Mouse (Mus musculus) MEL (cell line): Measurements from ENCODE around the gene Aldh1a1. TPM values are rescaled to one million over a fixed set of nuclear protein-coding genes. Genes with fewer than 3 reads are reported as not detected.

ENCODE experiments used
- DNase-seq: peaks from one replicate; pipeline ENCODE4 v3.0.0; 2011; ENCODE audit warnings: low read depth, low spot score
- H3K27ac ChIP-seq: 2 replicates; pipeline ENCODE4 v1.5.1; 2012; ENCODE audit warnings: low read depth, mild to moderate bottlenecking, control low read depth, low read length, moderate library complexity; ENCODE audit not compliant: control insufficient read depth
- H3K27me3 ChIP-seq, 2 experiments: fragments of 150-350 bp in 1 of 2; sonication (generic) in 1 of 2; 2 replicates each; pipeline ENCODE4 v1.6.1; 2012; ENCODE audit warnings: low read length in 2 of 2, mild to moderate bottlenecking in 2 of 2, improper control_type of control experiment in 1 of 2, moderate library complexity in 1 of 2; ENCODE audit not compliant: insufficient read depth in 2 of 2, control insufficient read depth in 1 of 2
- H3K36me3 ChIP-seq, 2 experiments: 2 replicates each; pipeline ENCODE4 v1.6.1; 2012 to 2014; ENCODE audit warnings: low read length in 2 of 2, improper control_type of control experiment in 1 of 2, inconsistent platforms in 1 of 2, mild to moderate bottlenecking in 1 of 2; ENCODE audit not compliant: insufficient read depth in 2 of 2, control insufficient read depth in 1 of 2
- H3K4me1 ChIP-seq, 2 experiments: fragments of 150-350 bp in 1 of 2; sonication (generic) in 1 of 2; 2 replicates each; pipeline ENCODE4 v1.6.1; 2012; ENCODE audit warnings: low read length in 2 of 2, improper control_type of control experiment in 1 of 2, mild to moderate bottlenecking in 1 of 2; ENCODE audit not compliant: insufficient read depth in 2 of 2, control insufficient read depth in 1 of 2
- H3K4me3 ChIP-seq, 2 experiments: fragments of 150-350 bp in 1 of 2; sonication (generic) in 1 of 2; 2 replicates each; pipeline ENCODE4 v1.5.1; 2012; ENCODE audit warnings: low read depth in 2 of 2, low read length in 2 of 2, mild to moderate bottlenecking in 2 of 2, moderate library complexity in 2 of 2, control low read depth in 1 of 2, improper control_type of control experiment in 1 of 2; ENCODE audit not compliant: control insufficient read depth in 1 of 2, insufficient read depth in 1 of 2
- H3K79me2 ChIP-seq: 2 replicates; pipeline ENCODE4 v1.6.1; 2012; ENCODE audit warnings: mild to moderate bottlenecking, low read length, moderate library complexity; ENCODE audit not compliant: control insufficient read depth, poor library complexity, insufficient read depth
- H3K9ac ChIP-seq: 2 replicates; pipeline ENCODE4 v1.6.1; 2012; ENCODE audit warnings: low read depth, mild to moderate bottlenecking, control low read depth, low read length, moderate library complexity; ENCODE audit not compliant: control insufficient read depth, poor library complexity, severe bottlenecking
- H3K9me3 ChIP-seq: fragments of 150-350 bp; sonication (generic); replicated peaks from 2 replicates; pipeline ENCODE4 v1.6.1; 2012; ENCODE audit warnings: mild to moderate bottlenecking, low read length, improper control_type of control experiment, moderate library complexity; ENCODE audit not compliant: insufficient read depth
- BHLHE40 ChIP-seq: IDR thresholded peaks from 2 replicates; pipeline ENCODE4 v1.6.1; 2012; ENCODE audit warnings: low read depth, mild to moderate bottlenecking, inconsistent platforms, low read length, improper control_type of control experiment, borderline replicate concordance
- ELF1 ChIP-seq: IDR thresholded peaks from 2 replicates; pipeline ENCODE4 v1.6.1; 2014; ENCODE audit warnings: low read depth, mild to moderate bottlenecking, inconsistent platforms, low read length, improper control_type of control experiment, moderate library complexity
- GATA1 ChIP-seq: IDR thresholded peaks from 2 replicates; pipeline ENCODE4 v1.6.1; 2011; ENCODE audit warnings: low read depth, low read length, improper control_type of control experiment
- KAT2A ChIP-seq: conservative IDR thresholded peaks from 2 replicates; pipeline ENCODE4 v1.6.1; 2012; ENCODE audit warnings: low read depth, low read length, improper control_type of control experiment, inconsistent platforms
- MAFK ChIP-seq: IDR thresholded peaks from 2 replicates; pipeline ENCODE4 v1.6.1; 2011; ENCODE audit warnings: low read depth, mild to moderate bottlenecking, low read length, improper control_type of control experiment, borderline replicate concordance
- MAZ ChIP-seq: IDR thresholded peaks from 2 replicates; pipeline ENCODE4 v1.6.1; 2012; ENCODE audit warnings: low read depth, mild to moderate bottlenecking, inconsistent platforms, low read length, improper control_type of control experiment
- MYC ChIP-seq: IDR thresholded peaks from 2 replicates; pipeline ENCODE4 v1.6.1; 2011; ENCODE audit warnings: low read depth, mild to moderate bottlenecking, low read length, improper control_type of control experiment, moderate library complexity
- NRF1 ChIP-seq: IDR thresholded peaks from 2 replicates; pipeline ENCODE4 v1.6.1; 2014; ENCODE audit warnings: low read depth, mild to moderate bottlenecking, inconsistent platforms, low read length, improper control_type of control experiment, moderate library complexity; ENCODE audit not compliant: poor library complexity, insufficient read depth, severe bottlenecking
- POLR2AphosphoS2 ChIP-seq: IDR thresholded peaks from 2 replicates; pipeline ENCODE4 v1.6.1; 2011; ENCODE audit warnings: low read length, improper control_type of control experiment
- POLR2AphosphoS5 ChIP-seq: IDR thresholded peaks from 2 replicates; pipeline ENCODE4 v1.6.1; 2012; ENCODE audit warnings: low read depth, borderline replicate concordance, mild to moderate bottlenecking, inconsistent platforms, low read length, moderate library complexity, mixed read lengths
- RCOR1 ChIP-seq: IDR thresholded peaks from 2 replicates; pipeline ENCODE4 v1.6.1; 2012; ENCODE audit warnings: low read depth, mild to moderate bottlenecking, inconsistent platforms, low read length, improper control_type of control experiment
- TAL1 ChIP-seq: IDR thresholded peaks from 2 replicates; pipeline ENCODE4 v1.6.1; 2012; ENCODE audit warnings: mild to moderate bottlenecking, inconsistent platforms, low read length, moderate library complexity, mixed read lengths
- UBTF ChIP-seq: IDR thresholded peaks from 2 replicates; pipeline ENCODE4 v1.6.1; 2012; ENCODE audit warnings: low read depth, mild to moderate bottlenecking, inconsistent platforms, low read length, improper control_type of control experiment, moderate library complexity, borderline replicate concordance; ENCODE audit not compliant: insufficient read depth
- USF1 ChIP-seq: IDR thresholded peaks from 2 replicates; pipeline ENCODE4 v1.6.1; 2014; ENCODE audit warnings: low read depth, mild to moderate bottlenecking, inconsistent platforms, low read length, improper control_type of control experiment, moderate library complexity
- USF2 ChIP-seq, 2 experiments: IDR thresholded peaks; 2 replicates each; pipeline ENCODE4 v1.6.1; 2011 to 2012; ENCODE audit warnings: improper control_type of control experiment in 2 of 2, low read length in 2 of 2, borderline replicate concordance in 1 of 2, inconsistent platforms in 1 of 2, low read depth in 1 of 2, mild to moderate bottlenecking in 1 of 2; ENCODE audit not compliant: insufficient read depth in 1 of 2
- ZKSCAN1 ChIP-seq: IDR thresholded peaks from 2 replicates; pipeline ENCODE4 v1.6.1; 2012; ENCODE audit warnings: low read depth, mild to moderate bottlenecking, inconsistent platforms, low read length, improper control_type of control experiment, moderate library complexity
- ZMIZ1 ChIP-seq: IDR thresholded peaks from 2 replicates; pipeline ENCODE4 v1.6.1; 2012; ENCODE audit warnings: low read depth, mild to moderate bottlenecking, inconsistent platforms, low read length, improper control_type of control experiment, moderate library complexity
- polyA plus RNA-seq, 2 experiments: library from polyadenylated mRNA; stranded (reverse) in 1 of 2; unstranded in 1 of 2; fragments of >175 nt in 1 of 2; fragments of >200 nt in 1 of 2; gene quantifications; 2 replicates each; pipeline versions ENCODE4 v1.2.1 to v1.2.4; 2012; ENCODE audit warnings: low replicate concordance in 2 of 2, low read depth in 1 of 2; ENCODE audit not compliant: insufficient read length in 2 of 2, insufficient read depth in 1 of 2, missing spikeins in 1 of 2
- total RNA-seq: library from RNA; depleted of rRNA; stranded (reverse); fragments of 300-350 nt; gene quantifications from 2 replicates; pipeline ENCODE4 v1.2.3, GENCODE M21; 2012

Aldh1a1 gene
- total and polyA plus RNA-seq, 3 experiments, result 2.3 to 10.3 TPM; not detected in 1

DNA sequence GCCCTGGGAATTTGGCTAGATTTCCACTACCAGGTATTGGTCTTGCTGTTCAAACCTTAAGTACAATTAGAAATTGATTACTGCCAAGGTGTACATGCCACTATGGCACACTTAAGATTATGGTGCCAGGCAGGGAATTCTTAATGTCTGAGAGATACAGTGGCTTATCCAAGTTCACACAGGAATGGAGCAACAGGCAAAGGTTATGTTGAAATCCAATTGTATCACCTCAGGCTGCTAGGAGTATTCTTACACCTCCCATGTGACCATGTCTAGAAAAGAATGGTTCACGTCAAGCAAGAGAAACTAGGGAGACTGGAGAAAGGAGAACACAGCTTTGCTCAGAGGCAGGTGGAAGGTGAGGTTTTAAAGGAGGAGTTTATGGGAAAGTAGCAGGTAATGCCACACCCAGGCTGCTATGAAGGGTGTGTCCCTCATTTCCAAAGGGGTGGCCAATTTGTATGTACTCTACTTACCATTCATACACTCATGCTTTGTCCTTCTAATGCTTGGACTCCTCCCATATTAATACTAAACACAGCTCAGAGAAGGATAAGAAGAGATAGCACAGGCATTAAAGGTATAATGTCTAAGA is 160.7 kb downstream of the Aldh1a1 start:
- no peaks in the 10 kb centered on the region for H3K79me2 ChIP-seq
- no peak for DNase-seq
- TF ChIP-seq NRF1, result no peak

DNA sequence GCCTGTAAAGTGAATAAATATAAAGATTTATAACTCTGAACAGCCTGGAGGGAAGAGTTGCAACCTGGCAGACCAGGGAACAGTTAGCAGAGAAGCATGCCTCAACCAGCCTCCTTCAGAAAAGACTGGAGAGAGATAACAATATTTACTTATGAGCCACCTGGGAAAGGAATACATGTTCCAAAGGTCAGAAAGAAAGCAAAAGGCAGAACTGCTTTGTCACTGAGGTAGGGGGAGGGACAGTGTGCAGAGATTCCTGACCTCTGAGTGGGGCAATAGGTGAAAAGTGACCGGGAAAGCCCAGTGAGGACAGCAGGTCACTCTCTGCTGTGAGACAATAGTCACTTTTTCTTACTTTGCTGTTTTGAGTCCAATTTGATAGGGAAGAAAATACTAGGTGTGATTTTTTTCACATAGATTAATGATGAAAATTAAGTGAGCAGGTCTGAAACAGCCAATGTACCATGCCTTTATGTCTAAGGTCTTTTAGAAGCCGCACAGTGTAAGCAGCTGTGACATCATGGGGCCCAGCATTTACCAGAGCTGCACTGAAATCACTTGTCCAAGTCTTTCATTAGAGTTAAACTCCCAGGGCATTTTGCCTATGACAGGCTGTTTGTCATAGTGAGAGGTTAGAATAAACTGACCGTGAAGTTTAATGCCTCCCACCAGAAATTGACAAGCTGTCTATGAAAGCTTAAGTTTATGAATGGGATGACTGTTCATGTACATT is 161.8 kb downstream of the Aldh1a1 start:
- H3K4me3 ChIP-seq, result no peak overlapping the region
- DNase-seq, result no peak
- H3K27ac ChIP-seq, result no peak overlapping the region
- H3K27me3 ChIP-seq, result no peaks in the 10 kb centered on the region
- no peaks in the 10 kb centered on the region for H3K9me3 ChIP-seq
- no peaks in the 10 kb centered on the region for H3K79me2 ChIP-seq
- no peaks in the 10 kb centered on the region for H3K36me3 ChIP-seq
- no peaks in the 10 kb centered on the region for H3K4me1 ChIP-seq
- TF ChIP-seq RCOR1 (no peak), TAL1 (no peak), ZKSCAN1 (no peak), POLR2AphosphoS2 (no peak), USF2 (IDR thresholded peaks at IDR 0.05; ENCODE audit: borderline replicate concordance in 1 of 2, insufficient read depth in 1 of 2, low read depth in 1 of 2, low read length in 2 of 2) (no peak), USF1 (no peak), MAFK (no peak), BHLHE40 (no peak), MAZ (no peak), MYC (no peak), UBTF (no peak), ZMIZ1 (no peak), GATA1 (no peak), POLR2AphosphoS5 (no peak), ELF1 (no peak), KAT2A (no peak)
- no peak overlapping the region for H3K9ac ChIP-seq

More for the DNA sequence above, 160.7 kb downstream of the Aldh1a1 start:
- Histone ChIP-seq H3K4me3 (no peak overlapping the region), H3K9ac (no peak overlapping the region), H3K4me1 (no peaks in the 10 kb centered on the region), H3K27me3 (no peaks in the 10 kb centered on the region), H3K27ac (no peak overlapping the region), H3K36me3 (no peaks in the 10 kb centered on the region), H3K9me3 (no peaks in the 10 kb centered on the region)
